Mouse (Mus musculus): ENCODE data around the gene Gcc2.
"Not testable (repeated sequence)": the region's sequence is repeated elsewhere in the genome, so short reads cannot be mapped to it uniquely, and the experiment has no call there.

- not testable (repeated sequence) for TF ChIP-seq CTCF (IDR thresholded peaks at IDR 0.05; ENCODE audit: low read depth, low read length); EP300 (IDR thresholded peaks at IDR 0.05; ENCODE audit: insufficient read depth, low read depth, low read length); POLR2A (IDR thresholded peaks at IDR 0.05; ENCODE audit: insufficient read depth, low read length)
Observed at GRCm38 (mm10) chr10:58231779-58232640, 23.3 kb upstream of the Gcc2 start.
